Mouse (Mus musculus): ENCODE data around the gene Zhx3.

The Zhx3 gene

GRCm38 (mm10) chr2:160800967-160801366, 71.8 kb downstream of the Zhx3 start:
- WGBS: 93% methylated on average over 1 of the region's 1 CpGs

GRCm38 (mm10) chr2:160798206-160798605, 74.6 kb downstream of the Zhx3 start:
- 98% methylated on average over 1 of the region's 1 CpGs for WGBS

- 14% methylated on average over 2 of the region's 2 CpGs for WGBS
Observed at GRCm38 (mm10) chr2:160796973-160797372, 75.8 kb downstream of the Zhx3 start.

- 66% methylated on average over 2 of the region's 2 CpGs for WGBS
Observed at GRCm38 (mm10) chr2:160793117-160793516, 79.7 kb downstream of the Zhx3 start.

- 86% methylated on average over 1 of the region's 1 CpGs for WGBS
Observed at GRCm38 (mm10) chr2:160789046-160789445, 83.8 kb downstream of the Zhx3 start.

- WGBS: 31% methylated on average over 1 of the region's 1 CpGs
Observed at GRCm38 (mm10) chr2:160786333-160786732, 86.5 kb downstream of the Zhx3 start.

GRCm38 (mm10) chr2:160780834-160781219, 92.0 kb downstream of the Zhx3 start:
- WGBS: 68% methylated on average over 2 of the region's 2 CpGs

- WGBS: 74% methylated on average over 13 of the region's 13 CpGs
Observed at GRCm38 (mm10) chr2:160780154-160780833, 92.5 kb downstream of the Zhx3 start.

- 56% methylated on average over 2 of the region's 2 CpGs for WGBS
Observed at GRCm38 (mm10) chr2:160778034-160778433, 94.8 kb downstream of the Zhx3 start.

DNA sequence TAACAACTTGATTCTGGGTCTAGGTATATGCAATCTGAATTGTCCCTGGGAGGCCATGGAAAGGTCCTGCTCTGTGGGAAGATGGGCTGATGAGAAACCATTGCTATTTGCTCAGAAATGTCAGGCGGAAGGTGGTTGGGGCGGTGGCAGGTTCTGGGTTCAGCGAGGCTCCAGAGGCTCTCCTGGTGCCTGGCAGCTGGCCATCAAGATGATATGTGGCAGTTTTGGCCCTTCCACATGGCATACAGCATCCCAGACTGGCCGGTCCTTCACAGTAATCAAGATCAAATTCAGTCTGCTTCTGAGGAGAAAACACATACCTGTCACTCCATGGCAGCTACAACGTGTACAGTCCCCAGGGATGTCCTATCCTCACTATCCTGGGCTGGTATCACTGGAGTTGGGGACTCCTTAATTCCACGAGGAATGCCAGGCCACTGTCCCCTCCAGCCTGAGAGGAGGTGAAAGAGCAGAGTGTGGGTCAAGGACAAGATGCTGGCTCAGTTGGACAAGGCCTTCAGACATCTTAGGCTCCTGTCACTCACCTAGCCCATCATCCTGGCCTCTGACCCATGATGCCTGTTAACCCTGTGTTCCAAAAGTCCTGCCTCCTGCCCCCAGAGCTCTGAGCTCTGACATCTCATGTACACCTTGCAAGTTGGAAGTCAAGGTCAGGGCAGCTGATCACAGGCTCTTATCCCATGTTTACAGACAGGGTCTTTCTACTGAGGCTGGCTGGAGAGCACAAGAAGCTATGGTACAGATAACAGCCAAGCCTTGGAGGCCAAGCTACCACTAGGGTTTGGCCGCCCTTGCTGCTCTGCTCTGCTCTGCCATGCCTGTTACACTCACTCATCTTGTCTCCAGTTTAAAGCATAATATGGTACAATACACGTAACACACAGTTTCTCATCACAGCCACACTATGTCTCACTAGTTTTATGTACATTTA, 101.2 kb downstream of the Zhx3 start:
- 87% methylated on average over 8 of the region's 8 CpGs for WGBS

DNA sequence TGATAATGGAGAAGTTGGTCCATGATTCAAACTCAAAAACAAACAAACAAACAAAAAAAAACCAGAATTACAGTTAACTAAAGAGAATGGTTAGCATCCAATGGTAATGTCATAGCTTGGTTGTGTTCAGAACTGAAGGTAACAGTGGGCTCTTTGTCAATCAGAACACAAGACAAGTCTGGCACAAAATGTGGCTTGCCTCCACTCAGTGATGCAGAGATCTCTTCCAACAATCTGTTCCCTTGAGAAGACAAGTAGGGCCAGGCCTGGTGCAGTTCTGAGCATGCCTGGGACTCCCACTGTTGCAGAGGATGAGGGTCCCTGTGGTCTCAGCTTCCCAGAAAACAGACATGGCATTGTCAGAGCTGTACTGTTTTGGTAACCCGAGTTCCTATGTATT, 101.9 kb downstream of the Zhx3 start:
- 63% methylated on average over 1 of the region's 1 CpGs for WGBS

DNA sequence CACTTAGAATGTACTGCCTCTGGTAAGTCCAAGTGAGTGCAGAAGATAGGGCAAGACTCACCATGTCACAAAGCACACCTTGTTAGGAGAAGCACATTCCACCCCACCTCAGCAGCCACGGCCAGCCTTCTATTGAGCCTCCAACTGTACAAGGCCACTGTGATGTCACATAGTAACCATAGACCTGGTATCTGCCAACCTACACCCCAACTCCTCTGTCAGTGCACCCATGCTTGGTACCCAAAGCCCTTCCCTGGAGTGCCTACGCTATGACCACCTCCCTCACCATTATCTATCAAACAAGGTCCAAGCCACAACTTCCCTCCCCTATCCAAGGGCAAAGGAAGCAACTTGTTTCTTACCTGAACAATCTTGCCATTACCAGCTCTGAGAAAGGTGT, 103.8 kb downstream of the Zhx3 start:
- 96% methylated on average over 2 of the region's 2 CpGs for WGBS

GRCm38 (mm10) chr2:160768097-160768695, 104.6 kb downstream of the Zhx3 start:
- 44% methylated on average over 4 of the region's 4 CpGs for WGBS

GRCm38 (mm10) chr2:160767201-160767600, 105.6 kb downstream of the Zhx3 start:
- 88% methylated on average over 2 of the region's 2 CpGs for WGBS

- 47% methylated on average over 5 of the region's 5 CpGs for WGBS
Observed at GRCm38 (mm10) chr2:160766371-160766771, 106.4 kb downstream of the Zhx3 start.

DNA sequence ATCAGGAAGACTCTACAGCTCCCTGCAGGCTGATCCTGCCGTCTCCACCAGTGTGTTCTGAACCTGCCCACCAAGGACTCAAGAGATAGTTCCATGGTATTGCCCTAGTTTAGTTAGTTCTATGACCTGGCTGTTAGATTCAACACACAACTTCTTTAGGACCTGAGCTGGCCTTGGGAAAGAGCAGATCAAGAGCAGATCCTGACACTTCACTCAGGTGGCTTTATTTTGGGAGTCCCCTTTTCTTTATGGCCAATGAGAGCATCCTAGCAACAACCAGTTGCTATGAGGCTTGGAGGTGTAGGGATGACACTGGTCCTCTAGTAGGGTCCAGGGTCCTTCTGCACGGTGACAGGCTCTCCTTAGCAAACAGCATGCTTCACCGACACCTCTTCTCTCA, 107.7 kb downstream of the Zhx3 start:
- whole genome bisulfite sequencing: 70% methylated on average over 3 of the region's 3 CpGs

GRCm38 (mm10) chr2:160764386-160764785, 108.4 kb downstream of the Zhx3 start:
- 72% methylated on average over 2 of the region's 2 CpGs for WGBS

DNA sequence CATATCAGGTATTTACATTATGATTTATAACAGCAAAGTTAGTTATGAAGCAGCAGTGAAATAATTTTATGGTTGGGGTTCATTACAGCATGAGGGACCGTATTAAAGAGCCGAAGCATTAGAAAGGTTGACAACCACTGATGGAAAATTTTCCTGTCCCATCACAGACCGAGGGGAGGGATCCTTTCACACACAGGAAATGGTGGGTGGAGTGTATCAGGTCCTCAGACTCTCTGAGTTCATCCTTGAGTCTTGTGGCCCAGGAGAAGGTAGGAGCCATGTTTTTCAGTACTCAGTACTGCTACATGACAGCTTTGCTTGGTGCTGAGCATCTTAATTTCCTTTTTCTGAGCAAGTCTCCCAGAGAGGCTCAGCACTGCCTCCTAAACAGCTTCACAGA, 109.0 kb downstream of the Zhx3 start:
- WGBS: 84% methylated on average over 3 of the region's 3 CpGs

DNA sequence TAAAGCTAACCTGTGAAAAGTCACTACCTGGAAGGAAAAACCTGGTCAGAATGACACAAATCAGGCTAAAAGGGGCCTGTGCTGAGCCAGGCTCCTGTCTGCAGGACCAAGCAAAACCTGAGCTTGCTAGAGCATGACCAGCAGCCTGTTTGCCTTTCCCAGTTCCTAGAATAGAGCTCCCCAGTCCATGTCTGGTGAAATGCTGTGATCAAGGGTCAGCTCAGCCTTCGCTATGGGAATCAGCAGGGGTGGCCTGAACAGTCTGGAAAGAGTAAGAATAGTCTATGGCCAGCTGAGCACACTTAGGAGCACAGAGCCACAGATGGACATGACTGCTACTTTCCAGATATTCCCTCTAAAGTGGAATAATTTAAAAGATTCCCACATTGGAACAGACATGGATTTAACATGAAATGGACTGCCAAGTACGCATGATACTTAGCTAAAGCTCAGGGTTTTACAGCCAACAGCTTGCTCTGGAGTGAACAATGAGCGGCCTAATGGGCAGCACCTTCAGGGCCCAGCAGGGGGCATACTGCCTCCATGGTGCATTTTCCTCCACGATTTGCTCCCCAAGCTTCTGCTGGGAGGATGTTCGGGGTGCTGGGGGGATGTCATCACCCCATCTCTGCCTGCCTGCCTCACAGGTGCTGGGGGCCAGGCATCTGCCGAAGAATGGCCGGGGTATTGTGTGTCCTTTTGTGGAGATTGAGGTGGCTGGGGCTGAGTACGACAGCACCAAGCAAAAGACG, 112.2 kb downstream of the Zhx3 start:
- 67% methylated on average over 9 of the region's 9 CpGs for WGBS

DNA sequence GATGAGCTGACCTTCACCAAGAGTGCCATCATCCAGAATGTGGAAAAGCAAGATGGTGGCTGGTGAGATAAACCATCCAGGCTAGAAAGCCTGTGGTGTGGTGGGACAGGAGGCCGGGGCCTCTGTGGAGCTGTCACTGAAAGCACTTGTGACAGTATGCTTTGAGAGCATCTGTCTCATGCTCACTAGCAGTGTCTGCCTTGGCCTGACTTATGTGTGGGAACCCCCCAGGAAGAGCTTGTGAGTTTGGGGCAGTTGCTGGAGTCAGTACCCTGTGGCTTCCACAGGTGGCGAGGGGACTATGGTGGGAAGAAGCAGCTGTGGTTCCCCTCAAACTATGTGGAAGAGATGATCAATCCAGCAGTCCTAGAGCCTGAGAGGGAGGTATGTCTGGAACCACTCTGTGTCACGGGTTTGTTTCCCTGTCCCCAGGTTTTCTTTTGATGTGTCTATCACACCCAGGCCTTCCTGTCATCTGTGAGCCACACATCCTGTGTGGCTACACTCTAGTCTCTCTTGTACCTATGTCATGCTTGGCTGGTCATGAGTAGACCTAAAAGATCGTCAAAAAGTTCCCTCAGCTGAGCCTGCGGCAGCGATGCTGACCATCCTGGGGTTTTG, 116.1 kb downstream of the Zhx3 start:
- 85% methylated on average over 6 of the region's 6 CpGs for WGBS

DNA sequence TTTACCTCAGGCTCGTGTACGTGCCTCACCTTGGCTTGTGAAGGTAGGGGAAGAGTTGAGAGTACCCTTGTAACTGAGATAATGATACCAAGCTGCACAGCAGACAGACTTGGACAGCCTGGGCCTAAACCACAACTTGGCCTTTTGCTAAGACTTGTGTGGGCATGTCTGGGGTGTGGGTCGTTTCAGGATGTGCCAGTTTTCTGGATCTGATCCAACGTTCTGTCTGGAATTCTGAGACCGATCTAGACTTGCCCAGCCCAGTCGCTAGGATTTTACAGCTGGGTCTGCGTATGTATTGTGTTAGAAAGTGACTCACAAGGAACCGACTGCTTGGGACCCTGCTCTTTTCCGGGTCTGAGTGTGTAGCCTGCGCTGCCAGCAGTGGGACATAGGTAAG, 125.7 kb downstream of the Zhx3 start:
- WGBS: 69% methylated on average over 10 of the region's 10 CpGs

Measured in cerebral cortex, adult 2 months (tissue).